Mouse (Mus musculus) kidney, embryonic 14.5 days (tissue): Measurements from ENCODE around the gene Tex35. TPM values are rescaled to one million over a fixed set of nuclear protein-coding genes. Genes with fewer than 3 reads are reported as not detected.

Experiments
- ATAC-seq: fragments of 200-750 bp; cut with Nextera tagmentation; 2 replicates; pipeline ENCODE4 v1.8.0; 2017; ENCODE audit warnings: moderate number of reproducible peaks, mild to moderate bottlenecking, moderate TSS enrichment, moderate library complexity; ENCODE audit not compliant: low FRiP score, low TSS enrichment
- H3K27ac ChIP-seq: fragments of 300-500 bp; sonication (generic); 2 replicates; pipeline ENCODE4 v1.5.1; 2014; ENCODE audit warnings: low read depth, mild to moderate bottlenecking, low read length, moderate library complexity, mixed read lengths
- H3K27me3 ChIP-seq: fragments of 300-500 bp; sonication (generic); 2 replicates; pipeline ENCODE4 v1.6.1; 2014; ENCODE audit warnings: mild to moderate bottlenecking, low read length; ENCODE audit not compliant: control insufficient read depth, insufficient read depth
- H3K36me3 ChIP-seq: fragments of 300-500 bp; sonication (generic); 2 replicates; pipeline ENCODE4 v1.6.1; 2014; ENCODE audit warnings: low read length, mixed read lengths; ENCODE audit not compliant: control insufficient read depth, insufficient read depth
- H3K4me1 ChIP-seq: fragments of 300-500 bp; sonication (generic); 2 replicates; pipeline ENCODE4 v1.6.1; 2014; ENCODE audit warnings: low read length, mixed read lengths; ENCODE audit not compliant: control insufficient read depth, insufficient read depth
- H3K4me2 ChIP-seq: fragments of 300-500 bp; sonication (generic); replicated peaks from 2 replicates; pipeline ENCODE4 v1.6.1; 2014; ENCODE audit warnings: low read depth, mild to moderate bottlenecking, low read length
- H3K4me3 ChIP-seq: fragments of 300-500 bp; sonication (generic); 2 replicates; pipeline ENCODE4 v1.5.1; 2014; ENCODE audit warnings: mild to moderate bottlenecking, low read length
- H3K9ac ChIP-seq: fragments of 300-500 bp; sonication (generic); 2 replicates; pipeline ENCODE4 v1.6.1; 2014; ENCODE audit warnings: low read depth, mild to moderate bottlenecking, low read length, moderate library complexity
- H3K9me3 ChIP-seq: fragments of 300-500 bp; sonication (generic); 2 replicates; pipeline ENCODE4 v1.6.1; 2016; ENCODE audit warnings: low read length; ENCODE audit not compliant: control insufficient read depth
- WGBS: fragments of 180-500 bp; shearing (Covaris S2); extraction: QIAGEN DNeasy Blood & Tissue Kit; methylation state at CpG from one replicate; pipeline ENCODE4 v1.1.7; 2014; 5-methylcytosine and 5-hydroxymethylcytosine counted together
- polyA plus RNA-seq: library from polyadenylated mRNA; unstranded; fragments of >200 nt; fragmentation: Nextera tagmentation; extraction: Ambion mirVana; gene quantifications from 2 replicates; pipeline ENCODE4 v1.2.1, GENCODE M21; 2014

The Tex35 gene
- polyA plus RNA-seq, 1 experiment from 2014 or later: not detected

DNA sequence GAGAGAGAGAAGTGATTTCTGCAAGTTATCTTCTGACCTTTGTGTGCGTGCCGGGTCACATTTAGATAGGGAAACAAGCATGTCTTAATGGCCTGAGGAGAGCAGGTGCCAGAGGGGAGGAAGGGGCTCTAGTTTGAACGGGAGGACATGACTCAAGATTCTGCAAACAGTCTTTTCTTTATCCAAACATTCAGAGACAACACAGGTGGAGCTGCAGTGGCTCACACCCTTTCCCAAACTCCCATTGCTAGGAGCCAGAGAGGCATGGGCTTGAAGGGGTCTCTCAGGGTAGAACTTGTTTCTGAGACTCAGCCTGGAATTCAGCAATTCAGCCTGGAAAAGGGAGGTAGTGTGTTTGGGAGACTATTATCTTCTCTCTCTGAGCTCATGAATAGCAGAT is 15.4 kb upstream of the Tex35 start:
- ATAC-seq: no peak
- Histone ChIP-seq H3K4me3 (no peak overlapping the region), H3K9ac (no peak overlapping the region), H3K36me3 (no peaks in the 10 kb centered on the region), H3K9me3 (no peaks in the 10 kb centered on the region), H3K4me2 (no peak overlapping the region), H3K27ac (no peak overlapping the region), H3K4me1 (no peaks in the 10 kb centered on the region), H3K27me3 (no peaks in the 10 kb centered on the region)
- 67% methylated on average over 3 of the region's 3 CpGs for WGBS

DNA sequence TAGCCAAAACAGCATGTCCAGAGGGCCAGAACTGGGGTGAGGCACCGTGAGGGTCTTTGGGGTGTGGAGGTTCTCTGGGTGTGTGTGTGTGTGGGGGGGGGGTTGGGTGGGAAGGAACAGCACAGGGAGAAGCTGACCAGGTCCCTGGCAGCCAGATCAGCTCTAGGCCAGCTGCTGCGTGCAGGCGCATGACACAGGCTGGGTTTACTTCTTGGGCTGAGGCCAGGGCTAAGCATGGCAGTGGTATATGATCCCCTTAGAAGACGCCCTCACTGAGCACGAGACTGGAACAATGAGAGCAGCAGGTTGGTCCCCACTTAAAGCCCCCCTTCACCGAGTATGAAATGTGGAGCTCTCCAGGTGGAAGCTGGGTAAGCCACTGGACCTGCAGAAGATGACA is 10.7 kb upstream of the Tex35 start:
- no peak overlapping the region for H3K4me2 ChIP-seq
- ATAC-seq: no peak
- 71% methylated on average over 6 of the region's 6 CpGs for WGBS

DNA sequence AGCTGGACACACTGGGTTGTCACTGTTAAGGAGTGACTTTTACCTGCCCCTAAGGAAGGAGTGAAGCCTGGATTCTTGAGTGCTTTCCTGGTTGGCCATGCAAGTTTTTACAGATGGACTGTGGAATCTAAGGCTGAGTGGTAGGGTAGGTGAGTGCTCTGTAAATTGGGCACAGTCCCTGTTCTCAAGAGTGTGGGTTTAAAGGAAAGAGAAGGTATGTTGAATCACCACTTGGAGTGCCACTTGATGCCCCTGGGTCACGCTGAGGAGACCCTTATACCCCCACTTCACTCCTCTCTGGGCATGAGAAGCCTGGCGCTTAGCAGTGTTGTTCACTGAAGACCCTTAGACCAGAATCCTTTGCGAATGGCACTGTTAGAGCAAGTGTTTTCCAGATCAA is 9.0 kb upstream of the Tex35 start:
- Histone ChIP-seq H3K4me3 (no peak overlapping the region), H3K27me3 (no peaks in the 10 kb centered on the region), H3K36me3 (no peaks in the 10 kb centered on the region), H3K4me2 (no peak overlapping the region), H3K4me1 (no peaks in the 10 kb centered on the region), H3K27ac (no peak overlapping the region), H3K9ac (no peak overlapping the region), H3K9me3 (no peaks in the 10 kb centered on the region)
- no peak for ATAC-seq
- WGBS: 94% methylated on average over 3 of the region's 3 CpGs

More for the DNA sequence above, 10.7 kb upstream of the Tex35 start:
- no peaks in the 10 kb centered on the region for H3K9me3 ChIP-seq
- no peak overlapping the region for H3K4me3 ChIP-seq
- no peaks in the 10 kb centered on the region for H3K4me1 ChIP-seq
- H3K27me3 ChIP-seq: no peaks in the 10 kb centered on the region
- no peaks in the 10 kb centered on the region for H3K36me3 ChIP-seq
- H3K9ac ChIP-seq: no peak overlapping the region
- no peak overlapping the region for H3K27ac ChIP-seq

DNA sequence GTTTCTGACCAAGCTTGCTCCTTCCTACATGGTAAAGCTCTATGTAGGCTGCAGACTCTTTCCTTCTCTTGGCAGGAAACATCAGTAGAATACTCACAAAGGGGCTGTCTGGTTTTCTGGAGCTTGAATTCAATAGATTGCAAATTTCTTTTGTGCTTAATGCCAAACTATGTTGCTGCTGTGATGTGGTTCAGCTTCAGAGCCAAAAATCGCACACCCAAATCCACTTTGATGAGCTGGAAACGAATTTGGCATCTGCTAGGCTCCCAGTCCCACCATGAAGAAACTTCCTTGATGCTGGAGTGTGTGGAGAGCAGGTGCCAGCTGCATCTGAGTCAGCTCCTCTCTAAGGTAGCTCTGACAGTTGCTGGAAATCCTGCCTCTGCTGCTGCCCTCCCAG is 6.0 kb upstream of the Tex35 start:
- Histone ChIP-seq H3K27ac (no peak overlapping the region), H3K4me2 (no peak overlapping the region), H3K4me1 (0 out of 2 replicates have a peak, but pooled peaks cover 2% of the 10 kb centered on the region), H3K4me3 (no peak overlapping the region), H3K27me3 (no peaks in the 10 kb centered on the region), H3K9ac (no peak overlapping the region), H3K9me3 (no peaks in the 10 kb centered on the region), H3K36me3 (no peaks in the 10 kb centered on the region)
- WGBS: 82% methylated on average over 2 of the region's 2 CpGs
- ATAC-seq: no peak

DNA sequence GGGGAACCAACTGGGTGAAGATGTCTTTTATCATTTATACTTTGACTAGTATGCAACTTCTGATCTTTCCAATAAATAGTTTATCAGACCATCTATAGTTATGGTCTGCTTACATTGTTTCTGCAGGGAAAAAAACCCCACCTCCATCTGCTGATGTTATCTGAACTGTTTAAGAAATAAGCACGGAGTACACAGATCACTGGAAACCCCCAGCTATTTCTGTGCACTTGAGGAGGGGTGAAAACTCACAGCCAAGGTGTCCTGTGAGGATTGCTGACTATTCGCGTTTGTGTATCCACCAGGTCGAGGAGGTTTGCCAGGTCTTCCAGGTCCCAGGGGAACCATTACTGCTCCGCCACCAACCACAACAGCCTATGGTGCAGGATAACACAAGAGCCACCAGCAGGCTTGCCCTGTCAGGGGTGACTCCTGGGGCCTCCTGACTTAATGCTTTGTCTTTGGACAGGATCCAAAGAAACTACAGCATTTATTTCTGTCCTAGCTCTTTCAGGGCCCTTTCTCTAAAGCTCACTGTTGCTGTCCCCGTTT is 1.9 kb upstream of the Tex35 start:
- Histone ChIP-seq H3K27me3 (no peaks in the 10 kb centered on the region), H3K9me3 (no peaks in the 10 kb centered on the region), H3K9ac (no peak overlapping the region), H3K36me3 (no peaks in the 10 kb centered on the region), H3K4me3 (no peak overlapping the region), H3K4me1 (0 out of 2 replicates have a peak, but pooled peaks cover 2% of the 10 kb centered on the region), H3K27ac (no peak overlapping the region), H3K4me2 (no peak overlapping the region)
- 52% methylated on average over 6 of the region's 6 CpGs for WGBS
- no peak; the same call in 1 of the 2 replicates for ATAC-seq

DNA sequence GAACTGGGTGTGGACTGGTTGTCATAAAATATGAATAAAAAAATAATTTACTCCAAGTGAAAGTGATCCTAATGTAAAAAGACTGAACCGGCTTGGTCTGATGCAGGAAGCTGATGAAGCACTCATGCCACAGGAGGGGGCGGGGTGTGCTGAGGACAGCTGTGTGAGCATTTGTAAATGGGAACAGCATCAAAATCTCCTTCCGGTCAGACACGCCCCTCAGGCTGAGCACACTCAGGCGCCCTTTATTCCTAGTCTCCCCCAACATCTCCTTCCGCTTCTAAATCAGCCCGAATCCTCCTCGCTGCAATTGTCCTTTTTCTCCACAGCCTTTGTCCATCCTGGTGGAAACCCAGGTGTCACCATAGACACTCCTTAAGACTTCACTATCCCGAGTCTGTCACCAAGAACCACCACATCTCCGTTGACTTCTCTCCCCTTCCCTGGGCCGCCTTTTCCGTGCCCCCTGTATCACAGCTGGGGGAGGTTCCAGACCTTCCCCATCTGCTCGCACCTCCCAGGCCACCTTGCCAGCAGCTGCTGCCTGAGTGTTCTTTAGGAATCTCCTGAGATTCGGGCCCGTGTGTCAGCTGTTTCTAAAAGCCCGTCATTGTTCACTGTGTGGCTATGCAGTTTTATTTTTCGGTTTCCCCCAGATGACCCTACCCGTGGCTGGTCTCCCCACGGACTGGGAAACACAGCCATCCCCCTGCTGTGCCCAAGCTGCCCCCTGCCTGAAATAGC is 7.2 kb downstream of the Tex35 start:
- Histone ChIP-seq H3K9me3 (no peaks in the 10 kb centered on the region), H3K4me1 (peaks cover 3% of the 10 kb centered on the region; the same call in 1 of the 2 replicates), H3K4me2 (peak overlapping the region; percentile 48), H3K9ac (peak overlapping the region; percentile 31; the same call in 1 of the 2 replicates), H3K27ac (no peak overlapping the region), H3K36me3 (no peaks in the 10 kb centered on the region), H3K4me3 (peak overlapping the region; percentile 21), H3K27me3 (no peaks in the 10 kb centered on the region)
- ATAC-seq: peak; percentile 66; the same call in 1 of the 2 replicates
- WGBS: 16% methylated on average over 19 of the region's 19 CpGs

DNA sequence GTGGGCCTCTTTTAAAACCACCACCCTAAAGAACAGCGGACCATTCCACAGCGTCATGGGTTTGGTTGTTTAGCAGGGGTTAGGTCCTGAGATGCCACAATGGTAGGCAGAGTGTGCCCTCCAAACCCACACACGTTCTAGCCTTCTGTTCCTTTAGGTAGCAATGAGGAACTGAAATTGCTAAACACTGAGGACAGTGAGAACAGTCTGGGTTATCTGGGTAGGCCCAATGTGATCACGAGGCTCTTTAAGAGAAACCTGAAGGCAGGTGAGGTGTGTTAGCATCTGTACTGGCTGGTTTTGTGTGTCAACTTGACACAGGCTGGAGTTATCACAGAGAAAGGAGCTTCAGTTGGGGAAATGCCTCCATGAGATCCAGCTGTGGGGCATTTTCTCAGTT is 12.9 kb downstream of the Tex35 start:
- Histone ChIP-seq H3K9me3 (no peaks in the 10 kb centered on the region), H3K36me3 (no peaks in the 10 kb centered on the region), H3K4me3 (no peak overlapping the region), H3K4me1 (no peaks in the 10 kb centered on the region), H3K9ac (no peak overlapping the region), H3K27me3 (no peaks in the 10 kb centered on the region), H3K27ac (no peak overlapping the region), H3K4me2 (no peak overlapping the region)
- 83% methylated on average over 4 of the region's 4 CpGs for whole genome bisulfite sequencing
- no peak for ATAC-seq

DNA sequence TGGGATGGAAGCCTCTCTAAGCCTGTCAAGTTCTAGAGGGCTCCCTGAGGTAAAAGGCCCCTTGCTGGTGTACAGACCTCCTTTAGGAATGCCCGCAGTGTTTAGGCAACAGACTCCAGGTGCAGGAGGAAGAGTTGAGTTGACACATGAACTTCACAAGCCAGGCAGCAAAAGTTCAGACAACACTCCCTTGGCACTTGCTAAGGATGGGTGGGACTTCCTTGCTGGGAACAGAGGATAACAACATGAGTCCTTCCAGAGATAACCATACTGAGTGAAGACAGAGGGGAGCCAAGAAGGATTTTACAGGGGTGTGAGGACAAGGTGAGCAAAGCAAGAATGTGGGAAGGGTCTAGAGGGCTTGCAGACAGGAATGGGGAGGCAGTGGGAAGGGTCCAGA is 15.9 kb downstream of the Tex35 start:
- Histone ChIP-seq H3K4me1 (no peaks in the 10 kb centered on the region), H3K9ac (no peak overlapping the region), H3K27me3 (no peaks in the 10 kb centered on the region), H3K9me3 (no peaks in the 10 kb centered on the region), H3K4me3 (no peak overlapping the region), H3K27ac (no peak overlapping the region), H3K4me2 (no peak overlapping the region), H3K36me3 (no peaks in the 10 kb centered on the region)
- no peak for ATAC-seq
- 94% methylated on average over 1 of the region's 1 CpGs for WGBS

DNA sequence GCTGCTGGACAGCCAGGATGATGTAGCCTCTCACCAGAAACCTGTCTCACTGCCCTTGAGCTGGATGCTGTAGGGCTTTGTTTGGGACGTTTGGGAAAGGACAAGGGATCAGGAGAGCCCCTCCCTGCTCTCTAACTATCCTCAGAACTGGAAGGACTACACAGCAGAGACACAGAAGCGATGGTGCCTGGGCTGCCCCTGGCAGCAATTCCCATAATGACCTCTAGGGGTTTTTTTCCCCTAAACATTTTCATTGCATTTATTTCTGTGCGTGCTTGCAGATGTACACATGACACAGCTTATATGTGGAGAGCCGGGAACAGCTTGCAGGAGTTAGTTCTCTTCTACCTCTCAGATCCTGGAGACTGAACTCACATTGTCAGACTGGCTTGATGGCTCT is 16.3 kb downstream of the Tex35 start:
- no peak overlapping the region for H3K4me2 ChIP-seq
- no peak overlapping the region for H3K9ac ChIP-seq
- H3K27me3 ChIP-seq: no peaks in the 10 kb centered on the region
- WGBS: 67% methylated on average over 4 of the region's 4 CpGs
- H3K27ac ChIP-seq: no peak overlapping the region
- H3K4me3 ChIP-seq: no peak overlapping the region
- H3K36me3 ChIP-seq: no peaks in the 10 kb centered on the region
- H3K9me3 ChIP-seq: no peaks in the 10 kb centered on the region
- ATAC-seq: no peak
- H3K4me1 ChIP-seq: no peaks in the 10 kb centered on the region
